Mouse (Mus musculus): ENCODE results near the gene Nek1. TPM values are rescaled to one million over a fixed set of nuclear protein-coding genes. Genes with fewer than 3 reads are reported as not detected.
A peak's percentile ranks its signal among the peaks of the same experiment; 100 is the strongest.

Gene Nek1
- total RNA-seq, 1 experiment from 2014 or later = 26.3 TPM

DNA sequence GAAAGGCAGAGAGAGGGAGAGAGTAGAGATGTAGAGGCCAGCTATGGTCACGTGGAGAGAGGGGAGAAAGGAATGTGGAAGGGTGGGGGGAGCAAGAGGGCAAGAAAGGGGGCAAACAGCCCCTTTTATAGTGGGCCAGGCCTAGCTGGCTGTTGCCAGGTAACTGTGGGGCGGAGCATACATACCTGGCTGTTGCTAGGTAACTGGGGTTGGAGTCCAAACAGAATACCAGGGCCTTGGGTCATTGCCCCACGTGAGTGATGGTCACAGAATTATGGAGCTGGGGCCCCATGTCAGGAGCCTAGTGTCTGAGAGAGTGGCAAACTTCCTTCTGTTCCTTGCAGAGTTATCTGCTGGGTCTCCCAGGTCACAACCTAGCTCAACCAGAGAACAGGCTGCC lies 149.3 kb downstream of the Nek1 start:
- ATAC-seq (replicated peaks; ENCODE audit: low read depth, poor library complexity, severe bottlenecking) = no peak

- ATAC-seq (replicated peaks; ENCODE audit: low read depth, poor library complexity, severe bottlenecking) = no peak
Measured at GRCm38 (mm10) chr8:61142845-61143244, 149.8 kb downstream of the Nek1 start.

DNA sequence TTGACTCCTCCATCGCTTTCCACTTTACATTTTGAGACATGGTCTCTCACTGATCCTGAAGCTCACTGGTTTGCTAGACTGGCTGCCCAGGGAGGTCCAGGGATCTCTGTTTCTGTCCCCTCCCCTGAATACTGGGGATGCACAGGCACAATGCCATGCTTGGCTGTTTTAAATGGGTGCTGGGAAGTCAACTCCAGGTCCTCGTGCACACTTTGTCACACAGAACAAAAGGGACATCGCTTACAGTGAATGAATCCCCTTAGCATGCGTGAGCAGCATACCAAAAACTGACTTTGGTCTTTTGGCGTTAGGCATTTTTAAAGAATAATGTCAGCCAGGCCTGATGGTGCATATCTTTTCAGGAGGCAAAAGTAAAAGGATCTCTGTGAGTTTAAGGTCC lies 155.7 kb downstream of the Nek1 start:
- ATAC-seq (replicated peaks; ENCODE audit: low read depth, poor library complexity, severe bottlenecking) = no peak

GRCm38 (mm10) chr8:61150596-61150995 lies 157.6 kb downstream of the Nek1 start:
- no peak for ATAC-seq (replicated peaks; ENCODE audit: low read depth, poor library complexity, severe bottlenecking)

- ATAC-seq (replicated peaks; ENCODE audit: low read depth, poor library complexity, severe bottlenecking) = no peak
Measured at GRCm38 (mm10) chr8:61156406-61156805, 163.4 kb downstream of the Nek1 start.

- ATAC-seq (replicated peaks; ENCODE audit: low read depth, poor library complexity, severe bottlenecking) = no peak
Measured at GRCm38 (mm10) chr8:61158540-61158939, 165.5 kb downstream of the Nek1 start.

DNA sequence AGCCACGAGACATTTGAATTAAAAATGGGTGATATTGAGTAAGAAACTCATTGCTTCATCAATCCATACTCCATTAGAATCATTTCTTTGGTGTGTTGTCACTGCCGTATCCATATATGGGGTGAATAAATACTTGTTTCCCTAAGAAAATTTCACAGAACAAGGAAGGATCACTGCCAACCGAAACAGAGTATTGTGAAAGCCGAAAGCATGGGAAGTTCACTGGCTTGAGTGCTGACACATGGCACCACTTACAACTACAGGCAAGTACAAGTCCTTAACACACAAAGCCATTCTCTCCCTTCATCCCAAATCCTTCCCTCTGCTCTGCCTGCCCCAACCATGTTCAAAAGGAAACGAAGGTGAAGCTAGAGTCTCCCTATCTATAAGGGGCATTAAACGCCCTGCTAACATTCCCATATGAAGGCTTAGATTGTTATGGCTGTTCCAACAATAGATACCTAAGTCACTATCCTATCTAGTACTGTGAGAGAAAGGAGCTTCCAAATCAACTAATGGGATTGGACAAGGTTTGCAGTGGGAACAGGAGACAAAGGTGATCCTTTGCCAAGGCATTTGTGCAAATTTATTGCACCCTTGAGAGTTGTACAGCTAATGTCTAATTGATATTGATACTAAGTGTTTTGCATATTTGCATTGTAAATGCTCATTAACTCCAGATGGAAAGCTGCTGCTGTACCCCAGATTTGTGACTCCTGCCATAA lies 168.6 kb downstream of the Nek1 start:
- no peak for ATAC-seq (replicated peaks; ENCODE audit: low read depth, poor library complexity, severe bottlenecking)

GRCm38 (mm10) chr8:61162186-61162566 lies 169.2 kb downstream of the Nek1 start:
- ATAC-seq (replicated peaks; ENCODE audit: low read depth, poor library complexity, severe bottlenecking) = no peak

DNA sequence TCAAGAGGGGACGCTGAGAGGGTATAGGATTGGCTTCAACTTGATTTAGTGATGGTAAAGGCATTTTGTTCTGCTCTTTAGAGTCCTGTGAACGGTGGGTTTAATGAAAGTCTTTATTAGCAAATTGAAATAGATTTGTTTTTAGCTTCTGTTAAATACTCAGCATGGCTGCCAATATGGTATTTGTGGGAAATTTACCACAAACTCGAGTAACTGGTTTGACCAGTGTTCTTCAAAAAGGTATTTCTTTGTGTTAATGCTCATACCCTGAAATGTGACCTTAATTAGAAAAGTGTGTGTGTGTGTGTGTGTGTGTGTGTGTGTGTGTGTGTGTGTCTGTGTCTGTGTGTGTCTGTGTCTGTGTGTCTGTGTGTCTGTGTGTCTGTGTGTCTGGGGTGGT lies 178.6 kb downstream of the Nek1 start:
- no peak for ATAC-seq (replicated peaks; ENCODE audit: low read depth, poor library complexity, severe bottlenecking)

DNA sequence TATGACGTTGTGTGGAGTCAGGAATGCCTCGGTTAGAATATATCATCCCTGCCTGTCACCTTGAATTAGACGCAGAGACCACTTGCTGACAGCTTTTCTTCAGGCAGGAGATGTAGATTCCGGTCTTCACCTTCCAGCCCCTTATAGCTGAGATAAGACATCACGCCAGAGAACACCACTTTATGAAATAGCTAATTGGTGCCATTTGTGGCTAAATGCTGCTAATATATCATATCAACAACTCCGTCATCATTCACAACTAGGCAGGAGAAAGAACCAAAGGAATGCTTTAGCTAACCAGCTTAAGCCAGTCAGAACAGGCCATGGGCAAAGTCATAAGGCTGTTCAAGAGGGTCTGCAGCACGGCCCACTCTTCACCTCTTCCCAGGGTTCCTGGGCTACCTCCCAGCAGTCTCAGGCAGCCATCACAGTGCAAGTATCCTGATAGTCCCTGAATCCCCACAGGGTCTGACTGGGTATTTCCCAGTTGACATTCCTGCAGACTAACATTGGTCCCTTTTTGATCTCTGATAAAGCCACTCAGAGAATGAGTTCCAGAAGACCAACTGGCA lies 181.0 kb downstream of the Nek1 start:
- ATAC-seq (replicated peaks; ENCODE audit: low read depth, poor library complexity, severe bottlenecking) = no peak

- no peak for ATAC-seq (replicated peaks; ENCODE audit: low read depth, poor library complexity, severe bottlenecking)
Measured at GRCm38 (mm10) chr8:61175876-61176275, 182.9 kb downstream of the Nek1 start.

DNA sequence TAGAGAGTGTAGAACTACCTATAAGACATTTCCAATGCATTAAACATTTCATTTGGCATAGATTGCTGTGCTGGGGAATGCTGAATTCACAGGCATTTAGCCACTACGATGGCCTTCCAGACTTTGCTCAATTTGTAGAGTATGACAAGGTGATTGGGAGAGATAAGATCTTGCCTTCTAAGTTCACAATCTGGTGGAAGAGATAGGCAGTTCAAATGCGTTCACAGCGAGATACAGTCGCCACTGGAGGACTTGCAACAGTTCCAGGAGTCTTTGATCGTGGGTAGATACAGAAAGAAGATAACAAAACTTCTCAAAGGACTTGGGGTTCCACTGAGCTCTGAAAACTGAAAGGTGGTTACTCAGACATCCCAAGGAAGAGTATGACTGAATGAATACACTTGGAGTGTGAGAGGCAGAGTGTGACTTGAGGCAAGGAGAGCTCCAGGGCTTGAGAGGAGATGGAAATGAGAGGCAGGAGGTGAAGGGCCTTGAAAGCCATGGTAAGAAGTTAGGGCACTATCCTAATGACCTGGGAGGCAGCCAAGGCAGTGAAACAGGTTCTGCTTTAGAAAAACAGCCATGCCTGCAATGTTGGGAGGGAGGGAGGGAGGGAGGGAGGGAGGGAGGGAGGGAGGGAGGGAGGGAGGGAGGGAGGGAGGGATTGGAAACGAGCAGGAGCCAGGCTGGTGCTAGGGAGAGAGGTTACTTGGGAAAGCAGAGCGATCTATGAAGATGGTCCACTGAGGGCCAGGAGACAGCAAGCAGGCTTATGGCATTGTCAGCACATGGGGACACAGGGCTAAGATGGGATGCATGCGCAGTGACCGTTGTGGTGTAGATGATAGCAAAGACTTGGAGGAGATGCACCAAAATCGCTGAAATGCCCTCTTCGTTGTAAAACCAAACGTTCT lies 184.9 kb downstream of the Nek1 start:
- peak; percentile 15; the same call in 1 of the 2 replicates for ATAC-seq (replicated peaks; ENCODE audit: low read depth, poor library complexity, severe bottlenecking)

DNA sequence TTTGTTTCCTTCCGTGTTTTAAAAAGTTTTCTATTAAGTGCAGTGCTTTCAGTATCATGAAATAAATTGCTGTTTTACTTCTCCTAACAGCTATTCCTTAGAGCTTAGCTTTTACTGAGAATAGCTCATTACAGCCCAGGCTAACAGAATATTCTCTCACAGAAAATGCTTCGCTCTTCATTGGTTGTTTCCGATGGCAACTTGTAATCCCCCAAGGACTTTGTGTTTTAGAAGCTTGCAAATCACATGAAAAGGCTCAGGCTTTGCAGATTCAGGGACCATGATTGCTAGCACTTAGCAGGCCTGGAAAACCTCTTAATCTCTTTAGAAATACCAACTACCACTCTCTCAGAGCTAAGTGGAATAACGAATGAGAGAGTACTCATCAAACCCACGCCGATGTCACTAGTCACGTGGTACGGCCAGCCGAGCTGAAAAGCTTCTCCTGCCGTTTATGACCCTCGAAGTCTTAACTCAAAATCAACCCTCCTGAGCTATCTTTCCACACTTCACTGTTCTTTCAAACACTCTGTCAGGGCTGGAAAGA lies 185.7 kb downstream of the Nek1 start:
- ATAC-seq (replicated peaks; ENCODE audit: low read depth, poor library complexity, severe bottlenecking) = no peak

Other genes starting within 250 kb of the Nek1 start
- 107 and 156 TPM in 2 replicates for gene Hpf1, start 102.8 kb upstream of the Nek1 start, total RNA-seq (2017)
- 33.5 and 40.9 TPM in 2 replicates for gene Clcn3, start 9.9 kb upstream of the Nek1 start, total RNA-seq (2017)
- 1.8 and 4.6 TPM in 2 replicates for gene Sh3rf1, start 230.7 kb downstream of the Nek1 start, total RNA-seq (2017)